Mouse (Mus musculus) liver, adult 2 months (tissue): ENCODE measurements at regions not wholly inside any gene's neighbourhood (a gene's known extent, or its start where the extent isn't known, plus 50 kb on each side); places are given as distances from the start of the nearest gene placed in this dataset.
"Not testable (repeated sequence)": the region's sequence is repeated elsewhere in the genome, so short reads cannot be mapped to it uniquely, and the experiment has no call there.

Experiments
- DNase-seq: peaks from one replicate; pipeline ENCODE4 v3.0.0-alpha.2; 2011; ENCODE audit warnings: low read depth, low spot score; ENCODE audit errors: extremely low read depth
- H3K27ac ChIP-seq: fragments of 200-500 bp; replicated peaks from 2 replicates; pipeline ENCODE4 v1.5.1; 2012; ENCODE audit warnings: low read depth, mild to moderate bottlenecking, control low read depth, inconsistent platforms, low read length; ENCODE audit not compliant: insufficient read depth
- H3K27me3 ChIP-seq: fragments of 200-500 bp; 2 replicates; pipeline ENCODE4 v1.6.1; 2012; ENCODE audit warnings: mild to moderate bottlenecking, moderate library complexity, low read length, inconsistent platforms; ENCODE audit not compliant: control insufficient read depth, insufficient read depth
- H3K36me3 ChIP-seq: fragments of 200-500 bp; 2 replicates; pipeline ENCODE4 v1.6.1; 2012; ENCODE audit warnings: low read length, inconsistent platforms; ENCODE audit not compliant: control insufficient read depth, insufficient read depth
- H3K4me1 ChIP-seq: fragments of 200-500 bp; 2 replicates; pipeline ENCODE4 v1.6.1; 2011; ENCODE audit warnings: low read length; ENCODE audit not compliant: control insufficient read depth, insufficient read depth
- H3K4me3 ChIP-seq: fragments of 200-500 bp; 2 replicates; pipeline ENCODE4 v1.5.1; 2011; ENCODE audit warnings: low read depth, mild to moderate bottlenecking, control low read depth, low read length, moderate library complexity; ENCODE audit not compliant: insufficient read depth
- H3K79me2 ChIP-seq: fragments of 200-500 bp; 2 replicates; pipeline ENCODE4 v1.6.1; 2012; ENCODE audit warnings: inconsistent platforms, mild to moderate bottlenecking, low read length, moderate library complexity; ENCODE audit not compliant: control insufficient read depth, insufficient read depth
- H3K9ac ChIP-seq: fragments of 200-500 bp; 2 replicates; pipeline ENCODE4 v1.6.1; 2012; ENCODE audit warnings: low read depth, mild to moderate bottlenecking, control low read depth, inconsistent platforms, low read length
- CTCF ChIP-seq: fragments of 200-500 bp; IDR thresholded peaks from 2 replicates; pipeline ENCODE4 v1.5.1; 2011; ENCODE audit warnings: low read depth, low read length, control low read depth
- POLR2A ChIP-seq: fragments of 200-500 bp; IDR thresholded peaks from 2 replicates; pipeline ENCODE4 v1.6.1; 2011; ENCODE audit warnings: low read length, control low read depth; ENCODE audit not compliant: insufficient read depth; ENCODE audit errors: extremely low read depth
- WGBS: fragments of 180-500 bp; shearing (Covaris S2); methylation state at CpG from one replicate; pipeline ENCODE4 v1.1.7; 2018; 5-methylcytosine and 5-hydroxymethylcytosine counted together

- 37% methylated on average over 6 of the region's 6 CpGs for WGBS
Measured at GRCm38 (mm10) chr15:89730320-89730719, 111.3 kb downstream of the Syt10 start.

DNA sequence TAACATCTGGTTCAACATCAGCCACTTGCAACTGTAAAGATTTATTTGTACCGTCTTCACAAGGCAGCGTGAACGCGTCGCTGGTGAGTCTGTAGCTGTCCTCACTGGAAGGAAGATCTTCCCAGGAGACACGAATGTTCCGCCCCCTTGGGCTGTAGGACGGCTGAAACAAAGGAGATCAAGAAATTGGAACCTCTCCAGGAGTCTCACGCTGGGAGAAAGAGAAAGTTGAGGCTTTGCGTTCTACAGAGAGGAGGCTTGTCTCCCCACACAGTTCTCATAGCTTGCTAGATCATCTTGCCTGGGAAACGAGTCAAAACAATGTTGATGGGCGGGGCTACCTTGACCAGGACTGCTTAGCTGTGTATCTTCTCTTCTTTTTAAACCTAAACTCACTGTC is 117.3 kb downstream of the Syt10 start:
- Histone ChIP-seq H3K27ac (no peak overlapping the region), H3K79me2 (no peaks in the 10 kb centered on the region), H3K9ac (no peak overlapping the region), H3K27me3 (no peaks in the 10 kb centered on the region), H3K36me3 (no peaks in the 10 kb centered on the region), H3K4me3 (no peak overlapping the region), H3K4me1 (no peaks in the 10 kb centered on the region)
- 71% methylated on average over 12 of the region's 12 CpGs for WGBS
- no peak for DNase-seq
- TF ChIP-seq POLR2A (no peak), CTCF (no peak)

More at GRCm38 (mm10) chr15:89730320-89730719, 111.3 kb downstream of the Syt10 start:
- Histone ChIP-seq H3K4me1 (no peaks in the 10 kb centered on the region), H3K27ac (no peak overlapping the region), H3K36me3 (no peaks in the 10 kb centered on the region), H3K79me2 (no peaks in the 10 kb centered on the region), H3K27me3 (no peaks in the 10 kb centered on the region), H3K4me3 (no peak overlapping the region), H3K9ac (no peak overlapping the region)
- peak; percentile 1 for DNase-seq
- no peak for TF ChIP-seq POLR2A
- peak; percentile 72 for TF ChIP-seq CTCF

- H3K27me3 ChIP-seq, result no peaks in the 10 kb centered on the region
- H3K27ac ChIP-seq, result no peak overlapping the region
- no peaks in the 10 kb centered on the region for H3K4me1 ChIP-seq
- TF ChIP-seq CTCF, result no peak
- no peak for TF ChIP-seq POLR2A
- DNase-seq, result no peak
- no peak overlapping the region for H3K4me3 ChIP-seq
- no peaks in the 10 kb centered on the region for H3K79me2 ChIP-seq
- H3K36me3 ChIP-seq, result no peaks in the 10 kb centered on the region
- 78% methylated on average over 2 of the region's 2 CpGs for WGBS
- H3K9ac ChIP-seq, result no peak overlapping the region
Measured at GRCm38 (mm10) chr15:89697221-89697620, 105.5 kb upstream of the Rabl2 start.

GRCm38 (mm10) chr15:89676366-89676765 is 84.6 kb upstream of the Rabl2 start:
- Histone ChIP-seq H3K9ac (no peak overlapping the region), H3K4me1 (no peaks in the 10 kb centered on the region), H3K4me3 (no peak overlapping the region), H3K27ac (no peak overlapping the region), H3K27me3 (no peaks in the 10 kb centered on the region; the same call in 1 of the 2 replicates), H3K79me2 (no peaks in the 10 kb centered on the region), H3K36me3 (no peaks in the 10 kb centered on the region)
- DNase-seq, result no peak
- TF ChIP-seq POLR2A, result no peak

DNA sequence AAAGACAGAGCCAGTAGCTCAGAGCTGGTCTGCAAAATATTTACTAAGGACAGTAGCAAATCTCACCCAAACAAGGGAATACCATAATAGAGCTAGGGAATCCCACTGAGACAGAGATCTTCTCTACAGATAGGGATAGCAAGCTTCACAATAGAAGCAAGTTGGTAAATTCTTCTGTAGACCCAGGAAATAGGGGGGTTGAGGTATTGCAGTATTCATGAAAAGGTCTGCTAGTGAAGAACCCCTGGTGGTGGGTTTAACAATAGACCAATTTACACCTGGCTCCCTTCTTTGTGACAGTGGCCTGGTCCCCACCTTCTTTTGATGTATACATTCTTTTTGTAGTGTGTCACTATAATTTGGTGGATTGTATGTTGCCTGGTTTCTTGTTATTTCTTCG is 64.8 kb upstream of the Rabl2 start:
- not testable (repeated sequence) for H3K4me3 ChIP-seq, DNase-seq, H3K79me2 ChIP-seq, H3K27me3 ChIP-seq, H3K9ac ChIP-seq, H3K4me1 ChIP-seq, H3K27ac ChIP-seq, H3K36me3 ChIP-seq
- WGBS, result 92% methylated on average over 1 of the region's 1 CpGs
